Mouse (Mus musculus): ENCODE measurements around the gene Hoxa13. TPM values are rescaled to one million over a fixed set of nuclear protein-coding genes. Genes with fewer than 3 reads are reported as not detected.

Hoxa13 gene
- polyA plus RNA-seq (2012; ENCODE audit: low replicate concordance) = not detected in 2 replicates

DNA sequence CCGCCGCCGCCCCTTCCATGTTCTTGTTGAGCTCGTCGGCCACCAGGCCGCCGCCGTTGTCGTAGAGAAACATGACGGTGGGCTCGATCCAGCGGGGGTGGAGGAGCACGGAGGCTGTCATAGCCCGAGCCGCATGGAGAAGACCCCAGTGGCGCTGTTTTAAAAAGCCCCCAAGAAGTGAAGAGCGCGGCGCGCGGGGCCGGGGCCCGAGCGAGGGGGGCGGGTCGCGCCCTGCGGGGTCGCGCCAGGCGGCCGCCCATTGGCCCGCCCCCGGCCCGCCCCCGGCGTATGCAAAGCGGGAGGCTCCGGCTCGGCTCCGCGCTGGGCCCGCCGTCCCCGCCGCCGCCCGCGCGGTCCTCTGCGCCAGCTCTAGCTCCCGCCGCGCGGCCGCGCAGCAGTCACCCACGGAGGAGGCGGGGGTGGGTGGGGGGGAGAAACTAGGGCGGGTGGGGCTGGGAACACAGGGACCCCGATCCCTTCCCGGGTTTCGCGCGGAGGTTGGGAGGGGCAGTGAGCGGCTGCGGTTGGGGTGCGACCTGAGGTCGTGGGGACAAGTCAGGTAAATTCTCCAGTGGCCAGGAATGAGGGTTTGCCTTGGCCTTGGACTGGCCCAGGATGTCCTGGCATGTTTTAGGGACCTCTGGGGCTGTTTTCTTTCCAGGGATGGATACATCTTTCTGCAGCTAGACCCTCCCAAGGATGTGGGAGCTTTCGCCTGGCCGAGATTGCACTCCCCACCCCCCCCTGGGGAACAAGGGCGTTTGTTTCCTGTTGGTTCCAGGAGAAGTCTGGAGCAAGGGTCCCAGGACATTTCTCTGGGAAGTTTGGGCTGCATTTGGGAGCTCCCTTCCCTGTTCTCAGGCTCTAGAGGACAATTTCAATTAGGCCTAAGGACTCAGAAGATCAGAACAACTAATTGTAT is at the start of gene Hoxa13:
Gene Hoxa13 (minus strand): TSS at position 227 of the 922 bp plus-strand sequence.

GRCm38 (mm10) chr6:52245757-52246142 is 14.9 kb downstream of the Hoxa13 start, which contains the start of gene Hoxa11:
Gene Hoxa11 (minus strand): TSS chr6:52245810.

GRCm38 (mm10) chr6:52240389-52241000 is 20.2 kb downstream of the Hoxa13 start, which contains the start of gene Hoxa10:
Gene Hoxa10 (minus strand): TSS chr6:52240854.

DNA sequence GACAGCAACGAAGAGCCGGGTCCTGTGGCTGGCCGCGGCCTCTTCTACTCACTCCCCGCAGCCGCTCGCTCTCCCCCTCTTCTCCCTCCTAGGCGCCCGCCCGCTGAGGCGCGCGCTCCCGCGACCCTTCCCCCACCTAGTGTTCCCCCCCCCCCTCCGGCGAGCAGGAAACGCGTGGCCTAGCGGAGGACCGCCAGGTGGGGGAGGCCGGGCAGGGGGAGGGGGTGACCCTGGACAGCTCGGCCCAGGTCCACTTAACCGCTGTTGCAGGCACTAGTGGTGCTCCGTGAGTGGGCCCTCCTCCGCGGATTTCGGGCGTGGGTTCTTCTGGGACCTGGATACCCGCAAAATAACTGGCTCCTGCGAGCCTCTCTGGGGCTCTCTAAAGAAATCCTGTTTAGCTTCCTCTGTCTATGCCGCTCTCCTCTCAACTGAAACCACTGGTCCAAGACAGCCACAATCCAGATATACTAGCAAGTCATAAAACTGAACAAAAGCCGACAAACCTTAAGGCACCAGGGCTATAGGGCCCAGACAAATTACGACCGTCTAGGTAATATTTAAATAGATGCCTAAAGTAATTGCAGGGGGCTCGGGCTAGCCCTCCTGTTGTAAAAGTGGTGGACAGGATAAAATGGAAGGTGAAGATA is 30.0 kb downstream of the Hoxa13 start, which contains the start of gene Hoxa9:
Gene Hoxa9 (minus strand): TSS at position 574 of the 650 bp plus-strand sequence.

GRCm38 (mm10) chr6:52221337-52221992 is 39.2 kb downstream of the Hoxa13 start, which contains the start of gene Hoxa7:
Gene Hoxa7 (minus strand): TSS chr6:52221854.

DNA sequence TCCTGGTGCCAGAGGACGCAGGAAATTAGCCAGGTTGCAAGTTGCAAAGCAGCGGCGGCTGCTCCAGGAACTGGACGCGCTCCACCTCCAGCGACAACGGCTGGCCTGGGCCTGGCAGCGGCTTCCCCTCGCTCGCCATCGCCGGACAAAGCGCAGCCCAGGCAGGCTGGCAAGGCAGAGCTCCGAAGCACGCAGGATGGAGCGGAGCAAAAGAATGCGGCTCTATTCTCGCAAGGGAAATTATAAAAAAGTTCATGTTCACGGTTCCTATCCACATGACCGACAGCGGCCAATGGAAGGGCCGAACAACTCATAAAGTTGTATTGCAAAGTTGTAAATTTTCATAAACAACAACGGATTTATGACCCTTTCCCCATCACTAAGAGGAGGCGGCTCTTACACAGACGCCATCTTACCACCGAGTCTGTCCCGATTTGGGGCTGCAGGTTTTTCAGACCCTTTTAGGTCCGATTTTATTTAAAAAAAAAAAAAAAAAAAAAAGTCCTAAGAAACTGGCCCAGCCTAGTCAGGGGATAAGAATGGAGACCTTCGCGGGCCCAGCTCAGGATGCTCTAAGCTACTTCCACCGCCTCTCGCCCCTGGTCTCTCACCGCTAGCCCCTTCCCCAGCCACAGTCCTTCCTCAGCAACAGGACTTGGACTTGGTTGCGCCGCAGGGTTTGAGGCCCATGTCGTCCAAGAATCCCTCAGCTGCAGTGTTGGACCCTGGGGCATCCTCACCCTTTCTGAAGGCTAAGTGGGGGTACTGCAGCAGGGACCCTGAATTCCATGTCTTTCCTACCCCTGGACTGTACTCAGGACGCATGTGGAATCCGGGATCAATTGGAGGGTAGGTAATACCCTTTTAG is 47.3 kb downstream of the Hoxa13 start, which contains the start of the genes Hoxa3 and Gm28308:
Gene Hoxa3 (minus strand): TSS at position 218 of the 868 bp plus-strand sequence.
Gene Gm28308 (minus strand): TSS at position 221 of the 868 bp plus-strand sequence.

GRCm38 (mm10) chr6:52208072-52208867 is 52.4 kb downstream of the Hoxa13 start, which contains the start of gene Hoxa6:
Gene Hoxa6 (minus strand): TSS chr6:52208722.

Other genes starting within 250 kb of the Hoxa13 start
- 5.0 and 6.7 TPM in 2 replicates for gene Skap2, start 248.3 kb downstream of the Hoxa13 start, polyA plus RNA-seq (2012; ENCODE audit: low replicate concordance)
- gene Hoxa1, start 102.6 kb downstream of the Hoxa13 start, polyA plus RNA-seq (2012; ENCODE audit: low replicate concordance) = 0.08 TPM in 1 of 2 replicates, not detected in the other
- gene Hoxa2, start 96.0 kb downstream of the Hoxa13 start, polyA plus RNA-seq (2012; ENCODE audit: low replicate concordance) = 0.08 and 0.29 TPM in 2 replicates
- not detected in 2 replicates for gene 5730596B20Rik, start 83.4 kb downstream of the Hoxa13 start, polyA plus RNA-seq (2012; ENCODE audit: low replicate concordance)
- 0.30 and 0.90 TPM in 2 replicates for gene Hoxa4, start 69.1 kb downstream of the Hoxa13 start, polyA plus RNA-seq (2012; ENCODE audit: low replicate concordance)
- gene Hoxa5, start 56.3 kb downstream of the Hoxa13 start, polyA plus RNA-seq (2012; ENCODE audit: low replicate concordance) = 0.49 and 0.99 TPM in 2 replicates
- gene Hoxa6, start 52.2 kb downstream of the Hoxa13 start, polyA plus RNA-seq (2012; ENCODE audit: low replicate concordance) = 0.24 and 1.5 TPM in 2 replicates
- 0.93 and 2.4 TPM in 2 replicates for gene Hoxa3, start 47.5 kb downstream of the Hoxa13 start, polyA plus RNA-seq (2012; ENCODE audit: low replicate concordance)
- 0.20 TPM in 1 of 2 replicates, not detected in the other for gene Gm28308, start 47.5 kb downstream of the Hoxa13 start, polyA plus RNA-seq (2012; ENCODE audit: low replicate concordance)
- gene Hoxa7, start 39.0 kb downstream of the Hoxa13 start, polyA plus RNA-seq (2012; ENCODE audit: low replicate concordance) = 1.9 and 4.9 TPM in 2 replicates
- 0.96 and 1.6 TPM in 2 replicates for gene Hoxa9, start 29.8 kb downstream of the Hoxa13 start, polyA plus RNA-seq (2012; ENCODE audit: low replicate concordance)
- not detected in 2 replicates for gene Hoxa10, start 20.0 kb downstream of the Hoxa13 start, polyA plus RNA-seq (2012; ENCODE audit: low replicate concordance)
- not detected in 2 replicates for gene Hoxa11, start 15.1 kb downstream of the Hoxa13 start, polyA plus RNA-seq (2012; ENCODE audit: low replicate concordance)
- gene Evx1, start 52.6 kb upstream of the Hoxa13 start, polyA plus RNA-seq (2012; ENCODE audit: low replicate concordance) = not detected in 2 replicates

All from hematopoietic multipotent progenitor cell, adult 10-12 weeks (in vitro differentiated cells).